Mouse (Mus musculus) erythroblast, embryonic 14.5 days (primary cell): ENCODE results near the gene Smad9.

Experiments
- GATA1 ChIP-seq: IDR thresholded peaks from 2 replicates; pipeline ENCODE4 v1.6.1; 2012; ENCODE audit warnings: low read length, inconsistent platforms, mixed read lengths
- TAL1 ChIP-seq: IDR thresholded peaks from 3 replicates; pipeline ENCODE4 v1.6.1; 2012; ENCODE audit warnings: low read length, inconsistent platforms, mixed read lengths

GRCm38 (mm10) chr3:54734411-54735246 is 20.8 kb upstream of the Smad9 start:
- no peak for TF ChIP-seq GATA1
- TF ChIP-seq TAL1, result no peak
